Mouse (Mus musculus) c-Kit-positive CD71-positive TER-119-positive erythroid progenitor cells, embryonic 14.5 days (primary cell): Measurements from ENCODE around the gene Enkur.

Source experiments
- DNase-seq: peaks from one replicate; pipeline ENCODE4 v3.0.0-alpha.2; 2013; ENCODE audit warnings: low spot score

Gene Enkur

DNA sequence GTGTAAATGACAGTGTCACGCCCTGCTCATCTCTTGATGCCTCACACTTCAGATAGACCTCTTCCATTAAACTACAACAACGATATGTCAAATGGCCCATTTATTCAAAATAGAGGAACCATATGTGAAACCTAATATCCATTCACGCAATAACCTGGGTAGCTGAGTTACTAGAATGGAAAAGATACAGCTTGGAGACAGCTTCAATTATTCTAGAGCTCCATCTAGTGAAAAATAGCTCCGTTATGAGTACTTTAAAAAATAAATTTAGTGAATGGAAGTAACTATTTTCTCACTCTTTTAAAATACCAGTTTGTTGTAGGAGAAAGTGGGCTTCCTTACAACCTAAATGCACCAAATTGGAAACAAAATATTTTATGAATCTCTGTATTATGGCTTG, 16.6 kb downstream of the Enkur start:
- no peak for DNase-seq

DNA sequence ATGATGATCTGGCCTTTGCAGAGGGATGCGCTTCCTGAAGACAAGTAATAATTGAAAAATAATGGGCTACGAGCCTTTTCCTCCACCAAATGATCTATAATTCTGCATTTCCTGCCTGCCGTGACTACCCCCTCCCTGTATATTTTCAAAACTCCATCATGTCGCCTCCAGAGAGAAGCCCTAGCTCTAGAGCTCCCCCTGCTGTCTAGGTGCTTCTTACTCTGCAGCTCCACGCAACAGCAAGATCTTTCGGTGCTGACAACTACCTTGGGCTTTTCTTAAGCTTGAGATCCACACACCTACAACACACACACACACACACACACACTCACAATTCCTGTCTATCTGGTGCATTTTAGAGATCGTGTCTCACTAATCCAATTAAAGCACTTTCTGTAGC, 17.6 kb downstream of the Enkur start:
- peak; percentile 34 for DNase-seq

DNA sequence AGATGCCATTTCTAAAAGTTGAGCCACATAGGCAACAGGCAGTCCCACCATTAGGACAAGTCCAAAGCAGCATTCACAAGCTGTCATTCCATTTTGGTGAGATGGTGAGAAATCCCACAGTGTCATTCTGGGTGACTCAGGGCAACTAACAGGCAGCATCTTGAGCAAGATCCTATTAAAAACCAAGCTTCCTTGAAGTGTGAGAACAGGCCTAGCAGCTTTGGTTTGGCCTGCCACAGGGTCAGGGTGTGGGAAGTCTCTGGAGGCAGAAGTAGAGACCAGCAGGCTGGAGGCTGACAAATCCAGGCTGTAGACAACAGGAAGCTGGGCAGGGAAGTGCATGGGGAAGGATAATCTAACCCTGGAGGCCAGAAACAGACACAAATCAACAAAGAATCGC, 22.4 kb downstream of the Enkur start:
- DNase-seq = no peak

DNA sequence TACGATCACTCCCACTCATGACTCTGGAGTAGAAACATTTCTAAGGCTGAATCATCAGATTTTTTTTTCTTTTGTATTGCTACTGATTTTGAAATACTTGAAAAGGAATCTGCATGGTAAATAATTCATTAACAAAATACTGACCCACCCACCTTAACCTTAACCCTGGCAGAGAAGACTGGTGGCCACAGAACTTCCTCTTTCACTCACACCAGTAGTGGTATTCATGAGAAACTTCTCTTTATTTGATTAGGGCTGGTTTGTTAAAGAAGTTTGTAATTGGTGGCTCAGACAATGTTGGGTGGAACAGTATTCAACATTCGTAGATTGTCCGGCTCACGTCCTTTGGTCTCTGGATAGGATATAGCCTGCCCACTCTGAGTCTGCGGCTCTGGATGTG, 26.0 kb downstream of the Enkur start:
- DNase-seq = no peak

DNA sequence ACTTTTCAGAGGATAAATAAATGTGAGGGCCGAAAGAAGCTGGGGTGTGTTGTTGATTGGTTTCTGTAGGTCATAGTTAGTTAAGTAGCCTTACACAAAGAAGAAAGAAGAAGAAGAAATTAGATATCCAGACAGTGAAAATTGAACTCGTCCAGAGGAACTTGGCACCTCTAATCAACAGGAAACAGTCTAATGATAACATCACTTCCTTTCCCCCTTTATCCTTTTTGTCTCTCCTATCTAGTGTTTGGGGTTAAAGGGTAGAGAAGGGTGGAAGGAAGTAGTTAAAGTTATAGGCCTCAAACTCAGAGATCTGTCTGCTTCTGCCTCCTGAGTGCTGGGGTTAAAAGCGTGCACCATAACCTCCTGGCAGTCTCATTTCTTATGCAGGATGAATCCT, 32.4 kb downstream of the Enkur start:
- DNase-seq = no peak

DNA sequence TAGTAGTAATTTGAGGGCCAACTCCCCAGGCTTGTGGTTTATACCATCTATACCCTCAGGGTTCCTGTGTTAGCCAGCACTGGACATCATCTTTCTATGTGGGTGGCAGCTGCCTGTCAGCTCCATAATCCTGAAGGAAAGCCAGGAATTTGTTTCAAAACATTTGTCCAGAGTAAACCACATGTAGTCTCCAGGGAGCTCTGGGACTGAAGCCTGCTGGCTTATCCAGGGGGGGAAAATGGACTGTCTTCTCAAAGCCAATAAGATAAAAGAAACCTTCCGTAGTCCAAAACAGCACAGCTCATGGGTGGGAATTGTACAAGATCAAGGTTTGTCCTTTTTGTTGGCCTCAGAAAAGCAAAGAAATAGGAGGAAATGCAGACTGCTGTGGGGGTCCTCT, 37.2 kb downstream of the Enkur start:
- no peak for DNase-seq

DNA sequence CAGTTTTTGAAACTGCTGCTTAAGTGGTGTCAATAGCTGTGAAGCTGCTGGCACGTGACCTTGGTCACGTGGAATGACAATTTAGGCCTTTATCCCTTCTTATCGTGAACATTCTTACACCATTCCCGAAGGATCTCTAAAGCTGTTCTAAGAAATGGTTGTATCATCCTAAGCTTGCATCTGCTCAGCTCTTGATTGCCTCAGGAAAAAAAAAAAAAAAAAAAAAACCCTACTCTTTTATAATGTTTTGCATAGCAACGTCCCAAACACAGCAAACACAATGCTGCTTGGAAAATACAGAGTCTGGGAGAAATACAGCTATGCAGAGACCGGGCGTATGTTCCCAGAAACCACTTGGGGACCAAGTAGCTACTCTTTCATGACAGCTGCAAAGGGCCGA, 40.9 kb downstream of the Enkur start:
- DNase-seq = no peak

DNA sequence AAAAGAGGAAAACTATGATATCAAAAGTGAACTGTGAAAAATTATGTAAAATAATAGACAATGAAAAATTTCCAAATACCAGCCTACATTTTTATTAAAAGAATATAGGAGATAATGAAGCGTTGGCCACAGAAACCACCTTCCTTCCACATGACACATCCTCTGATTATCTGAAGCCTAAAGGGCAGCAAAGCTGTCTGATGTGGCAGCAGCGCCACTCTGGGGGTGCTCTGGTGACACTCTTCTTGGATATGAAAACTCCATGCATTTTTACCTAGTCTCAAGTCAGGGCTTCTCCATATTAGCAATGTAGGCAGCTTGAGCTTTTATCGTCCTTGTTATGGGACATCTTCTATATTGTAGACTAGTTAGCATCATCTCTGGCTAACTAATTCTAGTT, 51.7 kb downstream of the Enkur start:
- no peak for DNase-seq

DNA sequence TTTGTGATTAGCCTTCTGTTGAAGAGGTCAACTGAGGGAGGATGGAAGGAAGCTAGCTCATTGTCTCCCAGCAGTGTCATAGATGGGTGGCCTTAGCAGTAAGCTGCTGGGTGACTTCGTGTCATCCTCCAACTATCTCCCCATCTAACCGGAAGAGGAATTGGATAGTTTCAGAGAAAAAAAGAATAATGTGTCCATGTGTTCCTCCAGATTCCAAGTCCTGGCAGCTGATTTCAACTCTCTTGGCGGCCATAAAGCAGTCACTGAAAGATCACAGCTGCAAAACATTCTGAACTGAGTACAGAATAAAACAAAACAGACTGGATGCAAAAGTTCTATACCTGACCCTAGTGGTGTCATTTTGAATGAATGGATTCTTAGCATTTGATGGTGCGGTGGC, 58.0 kb downstream of the Enkur start:
- no peak for DNase-seq

DNA sequence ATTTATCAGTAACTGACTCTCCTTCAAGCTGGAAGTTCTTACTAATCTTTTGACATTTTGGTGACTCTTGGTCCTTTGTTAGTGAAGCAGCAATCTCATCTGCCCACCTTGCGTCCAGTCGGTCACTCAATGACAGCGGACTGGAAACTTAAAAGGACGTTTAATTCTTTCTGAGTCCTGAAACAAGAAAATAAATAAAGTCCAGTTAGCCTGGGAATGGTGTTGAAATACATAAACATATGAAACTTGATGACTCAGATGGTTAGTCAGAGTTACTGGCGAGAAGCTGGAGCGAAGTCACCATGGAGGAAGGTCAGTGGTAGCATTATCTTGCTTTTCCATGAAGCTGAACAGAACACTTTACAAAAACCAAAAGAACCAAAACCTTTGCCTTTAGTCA, 58.7 kb downstream of the Enkur start:
- no peak for DNase-seq

DNA sequence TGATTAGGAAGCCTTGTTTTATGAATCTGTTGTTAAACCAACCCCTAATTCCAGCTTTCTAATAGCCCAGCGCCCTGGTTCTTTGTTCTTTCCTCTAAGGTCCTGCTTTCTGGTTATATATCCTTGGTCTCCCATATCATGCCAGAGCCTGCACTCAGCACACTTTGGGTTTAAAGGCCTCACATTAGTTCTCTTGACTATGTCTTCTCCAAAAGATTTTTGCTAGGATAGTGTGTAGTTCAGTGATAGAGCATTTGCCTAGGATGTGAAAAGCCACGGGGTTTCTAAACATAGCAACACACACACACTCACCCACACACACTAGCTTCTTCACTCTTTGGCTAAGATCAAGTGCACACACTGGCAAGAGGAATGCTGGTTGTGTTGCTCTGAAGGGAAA, 62.5 kb downstream of the Enkur start:
- no peak for DNase-seq

DNA sequence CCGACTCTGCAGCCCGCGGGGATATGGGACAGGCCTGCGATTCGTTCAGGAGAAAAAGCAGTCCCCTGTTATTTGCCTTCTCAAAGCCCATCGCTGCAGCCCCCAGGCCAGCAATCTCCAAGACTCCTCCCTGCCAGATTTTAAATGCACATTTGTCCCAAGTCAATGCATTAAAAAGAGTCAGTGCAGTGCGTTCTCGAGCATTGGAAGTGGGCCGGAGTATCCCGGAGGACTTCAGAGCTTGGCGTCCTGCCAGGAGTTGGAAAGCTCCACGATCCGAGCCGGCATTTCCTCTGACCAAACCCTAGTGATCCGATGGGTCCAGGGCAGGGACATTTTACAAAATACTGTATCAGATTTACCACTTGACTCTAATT, 63.0 kb downstream of the Enkur start:
- no peak for DNase-seq

DNA sequence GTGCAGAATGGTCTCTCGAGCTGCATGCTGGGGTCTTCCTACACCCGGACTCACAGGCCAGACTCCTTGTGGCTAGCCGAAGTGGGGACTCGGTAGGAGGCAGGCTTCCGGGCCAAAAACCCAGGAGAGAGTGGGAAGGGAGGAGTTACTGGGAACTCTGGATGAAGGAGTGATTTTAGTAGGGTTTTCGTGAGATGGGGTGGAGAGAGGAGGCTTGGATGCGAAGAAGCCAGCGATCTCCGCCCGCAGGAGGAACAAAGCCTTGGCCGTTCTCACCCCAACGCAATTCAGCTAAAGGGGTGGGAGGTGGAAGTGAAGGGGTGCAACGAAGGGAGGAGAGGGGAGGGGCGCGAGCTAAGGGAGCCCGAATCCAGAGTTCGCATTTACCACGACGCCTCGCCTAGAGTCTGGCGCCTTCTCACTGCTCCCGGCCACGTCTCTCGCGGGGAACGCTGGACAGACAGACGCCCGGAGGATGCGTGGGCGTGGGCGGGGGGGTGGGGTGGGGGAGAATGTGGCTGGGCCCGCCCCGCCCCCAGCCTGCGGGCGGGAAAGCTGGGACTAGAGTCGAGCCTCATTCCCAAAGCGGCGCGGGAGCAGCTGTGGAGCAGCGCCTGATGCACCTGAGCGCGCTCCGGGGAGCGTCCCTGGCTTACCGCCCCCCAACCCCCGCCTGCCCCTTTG, 63.5 kb downstream of the Enkur start:
- no peak for DNase-seq

DNA sequence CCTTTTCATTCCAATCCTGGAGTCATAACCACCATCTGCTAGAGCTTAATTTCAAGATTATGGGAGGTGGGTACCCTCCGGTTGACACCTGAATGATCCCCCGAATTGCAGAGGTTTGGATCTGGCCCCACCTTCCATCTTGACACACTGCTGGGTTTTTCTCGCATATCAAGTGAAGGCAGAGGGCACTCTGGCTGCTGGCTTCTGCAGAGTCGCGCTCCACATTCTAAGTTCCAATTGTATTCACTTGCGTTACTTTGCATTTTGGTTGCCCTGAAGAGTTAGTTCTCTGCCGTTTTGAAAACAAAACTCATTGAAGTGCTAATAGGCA, 64.0 kb downstream of the Enkur start:
- no peak for DNase-seq
